Mouse (Mus musculus): Measurements from ENCODE around the gene Dnah8. TPM values are rescaled to one million over a fixed set of nuclear protein-coding genes. Genes with fewer than 3 reads are reported as not detected.

Dnah8 gene
- polyA plus RNA-seq, 1 experiment from 2014 or later, result 4.1 TPM

DNA sequence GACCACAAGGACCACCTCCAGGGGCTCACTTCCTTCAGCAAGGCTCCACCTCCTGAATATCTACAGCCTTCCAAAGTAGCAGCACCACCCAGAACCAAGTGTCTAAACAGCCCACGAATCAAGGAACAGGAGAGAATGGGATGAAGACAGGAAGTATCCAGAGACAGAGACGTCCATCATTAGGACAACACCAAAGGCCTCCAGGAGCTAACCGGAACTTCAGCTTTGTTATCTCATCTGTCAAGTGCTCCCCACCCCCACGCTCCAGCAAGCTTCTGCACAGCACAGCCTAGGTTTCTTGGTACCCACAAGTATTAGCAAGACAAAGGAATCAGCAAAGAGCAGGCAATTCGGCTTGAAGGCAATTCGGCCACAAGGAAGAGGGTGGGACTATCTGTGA is 254.5 kb downstream of the Dnah8 start:
- ATAC-seq (ENCODE audit: low read depth) (no peak), DNase-seq (ENCODE audit: low spot score) (no peak)
- Histone ChIP-seq H3K36me3 (ENCODE audit: control insufficient read depth, insufficient read depth, low read length) (no peaks in the 10 kb centered on the region), H3K9ac (ENCODE audit: low read depth, low read length) (no peak overlapping the region), H3K4me1 (ENCODE audit: control insufficient read depth, insufficient read depth, low read length) (no peaks in the 10 kb centered on the region), H3K4me3 (ENCODE audit: low read depth, low read length) (no peak overlapping the region), H3K27me3 (replicated peaks; ENCODE audit: control insufficient read depth, insufficient read depth, low read length) (no peaks in the 10 kb centered on the region; the same call in 1 of the 2 replicates), H3K4me2 (ENCODE audit: low read depth, low read length) (no peak overlapping the region), H3K27ac (replicated peaks; ENCODE audit: low read depth, low read length) (no peak overlapping the region), H3K9me3 (ENCODE audit: control insufficient read depth, low read length) (0 out of 2 replicates have a peak, but pooled peaks cover 4% of the 10 kb centered on the region)
- 45% methylated on average over 6 of the region's 6 CpGs for WGBS

DNA sequence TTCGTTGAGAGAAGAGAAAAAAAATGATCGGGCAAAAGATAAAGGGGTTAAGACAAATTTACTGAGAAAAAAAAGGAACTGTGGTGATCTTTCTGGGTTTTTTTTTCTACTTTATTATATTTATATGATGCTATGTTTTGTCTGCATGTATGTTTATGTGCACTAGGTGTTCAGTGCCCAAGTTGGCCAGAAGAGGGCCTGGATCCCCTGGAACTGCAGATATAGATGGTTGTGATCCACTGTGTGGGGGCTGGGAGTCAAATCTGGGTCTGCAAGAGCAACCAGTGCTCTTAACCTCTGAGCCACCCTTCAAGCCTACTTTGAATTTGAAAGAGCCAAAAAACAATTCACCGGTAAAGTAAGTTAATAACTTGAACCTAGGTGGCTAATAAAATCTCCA is 256.2 kb downstream of the Dnah8 start:
- Histone ChIP-seq H3K27ac (replicated peaks; ENCODE audit: low read depth, low read length) (no peak overlapping the region), H3K27me3 (replicated peaks; ENCODE audit: control insufficient read depth, insufficient read depth, low read length) (no peaks in the 10 kb centered on the region; the same call in 1 of the 2 replicates), H3K4me2 (ENCODE audit: low read depth, low read length) (no peak overlapping the region), H3K9ac (ENCODE audit: low read depth, low read length) (no peak overlapping the region), H3K4me3 (ENCODE audit: low read depth, low read length) (no peak overlapping the region), H3K9me3 (ENCODE audit: control insufficient read depth, low read length) (no peaks in the 10 kb centered on the region), H3K36me3 (ENCODE audit: control insufficient read depth, insufficient read depth, low read length) (no peaks in the 10 kb centered on the region), H3K4me1 (ENCODE audit: control insufficient read depth, insufficient read depth, low read length) (no peaks in the 10 kb centered on the region)
- no peak for ATAC-seq (ENCODE audit: low read depth)
- DNase-seq (ENCODE audit: low spot score), result no peak
- WGBS, result 86% methylated on average over 3 of the region's 3 CpGs

DNA sequence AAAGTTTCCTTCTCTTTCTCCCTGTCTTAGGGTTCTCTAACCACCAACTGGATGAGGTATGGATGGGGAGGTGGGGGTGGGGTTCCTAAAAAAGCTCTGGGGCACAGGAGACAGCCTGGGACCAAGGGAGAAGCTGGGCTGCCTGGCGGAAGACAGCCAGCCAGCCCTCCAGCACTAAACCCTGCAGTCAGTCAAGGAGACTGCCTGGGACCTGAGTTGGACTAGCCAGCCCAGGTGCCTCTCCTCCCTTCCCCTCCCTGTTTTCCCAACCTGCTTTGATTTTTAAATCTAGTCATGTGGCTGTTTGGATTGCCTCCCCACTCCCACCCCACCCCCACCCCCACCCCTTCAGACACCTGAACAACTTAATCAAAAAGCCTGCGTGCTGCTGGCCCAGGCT is 256.8 kb downstream of the Dnah8 start:
- H3K36me3 ChIP-seq (ENCODE audit: control insufficient read depth, insufficient read depth, low read length), result no peaks in the 10 kb centered on the region
- no peaks in the 10 kb centered on the region; the same call in 1 of the 2 replicates for H3K27me3 ChIP-seq (replicated peaks; ENCODE audit: control insufficient read depth, insufficient read depth, low read length)
- no peak overlapping the region for H3K27ac ChIP-seq (replicated peaks; ENCODE audit: low read depth, low read length)

DNA sequence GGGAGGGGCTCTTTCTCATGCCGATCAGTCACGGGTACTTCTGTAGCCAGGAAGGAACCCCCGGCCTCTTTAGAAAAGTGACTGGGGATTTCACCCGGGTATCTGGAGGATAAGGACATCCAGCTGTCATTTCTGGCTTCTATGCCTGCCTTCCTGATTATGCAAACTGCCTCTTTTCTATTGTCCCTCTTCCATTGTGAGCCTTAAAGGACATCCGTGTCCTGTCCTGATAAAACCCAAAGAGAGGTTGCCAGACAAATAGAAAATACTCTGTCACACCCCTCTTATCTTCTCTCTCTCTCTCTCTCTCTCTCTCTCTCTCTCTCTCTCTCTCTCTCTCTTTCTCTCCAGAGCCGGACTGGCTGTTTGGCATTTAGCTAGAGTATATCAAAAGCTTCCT is 258.1 kb downstream of the Dnah8 start:
- Histone ChIP-seq H3K27me3 (replicated peaks; ENCODE audit: control insufficient read depth, insufficient read depth, low read length) (no peaks in the 10 kb centered on the region; the same call in 1 of the 2 replicates), H3K4me2 (ENCODE audit: low read depth, low read length) (no peak overlapping the region), H3K36me3 (ENCODE audit: control insufficient read depth, insufficient read depth, low read length) (no peaks in the 10 kb centered on the region), H3K9ac (ENCODE audit: low read depth, low read length) (no peak overlapping the region), H3K9me3 (ENCODE audit: control insufficient read depth, low read length) (no peaks in the 10 kb centered on the region), H3K27ac (replicated peaks; ENCODE audit: low read depth, low read length) (no peak overlapping the region), H3K4me1 (ENCODE audit: control insufficient read depth, insufficient read depth, low read length) (no peaks in the 10 kb centered on the region), H3K4me3 (ENCODE audit: low read depth, low read length) (no peak overlapping the region)
- 6% methylated on average over 6 of the region's 6 CpGs for WGBS
- DNase-seq (ENCODE audit: low spot score), result no peak
- no peak for ATAC-seq (ENCODE audit: low read depth)

More for the DNA sequence above, 256.8 kb downstream of the Dnah8 start:
- H3K4me3 ChIP-seq (ENCODE audit: low read depth, low read length), result no peak overlapping the region
- H3K9ac ChIP-seq (ENCODE audit: low read depth, low read length), result no peak overlapping the region
- no peaks in the 10 kb centered on the region for H3K4me1 ChIP-seq (ENCODE audit: control insufficient read depth, insufficient read depth, low read length)
- no peak overlapping the region for H3K4me2 ChIP-seq (ENCODE audit: low read depth, low read length)
- DNase-seq (ENCODE audit: low spot score) (no peak), ATAC-seq (ENCODE audit: low read depth) (no peak)
- 48% methylated on average over 2 of the region's 2 CpGs for WGBS
- no peaks in the 10 kb centered on the region for H3K9me3 ChIP-seq (ENCODE audit: control insufficient read depth, low read length)

DNA sequence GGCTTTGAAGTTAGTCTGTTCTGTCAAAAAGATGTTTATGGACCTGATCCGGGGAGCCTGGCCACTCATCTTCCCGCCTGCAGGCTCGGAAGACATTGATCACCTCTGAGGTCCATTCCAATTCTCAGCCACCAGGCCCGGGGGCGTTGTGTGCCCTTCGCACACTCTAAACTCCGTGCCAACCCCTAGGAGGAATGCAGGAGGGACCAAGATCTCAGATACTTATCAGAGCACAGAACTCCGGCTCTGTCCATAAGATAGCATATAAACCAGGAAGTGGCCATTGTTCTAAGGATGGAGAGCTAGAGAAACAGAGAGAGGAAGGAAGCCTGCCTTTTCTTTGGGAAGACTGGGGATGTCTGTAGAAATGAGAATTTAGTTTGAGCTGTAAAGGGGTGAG is 259.4 kb downstream of the Dnah8 start:
- no peak overlapping the region for H3K27ac ChIP-seq (replicated peaks; ENCODE audit: low read depth, low read length)

DNA sequence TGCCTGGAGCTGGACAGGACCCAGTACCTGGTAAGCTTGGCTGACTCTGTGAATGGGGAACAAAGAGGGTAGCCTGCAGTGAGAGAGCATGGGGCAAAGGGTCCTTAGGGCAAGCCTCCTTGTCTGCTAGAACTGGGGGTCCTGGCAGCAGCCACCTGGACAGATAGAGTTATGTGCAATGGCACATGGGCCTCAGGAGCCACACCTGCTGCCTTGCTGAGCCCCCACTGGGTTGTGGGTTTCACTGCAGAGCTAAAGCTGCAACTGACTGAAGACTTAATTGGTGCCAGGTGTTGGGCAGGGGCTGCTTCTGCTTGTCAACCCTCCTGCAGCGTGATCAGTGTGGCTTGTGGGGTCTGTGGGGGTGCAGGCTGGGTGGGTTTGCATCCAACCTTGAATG is 267.9 kb downstream of the Dnah8 start:
- 10% methylated on average over 1 of the region's 1 CpGs for WGBS
- H3K36me3 ChIP-seq (ENCODE audit: control insufficient read depth, insufficient read depth, low read length), result no peaks in the 10 kb centered on the region
- H3K4me3 ChIP-seq (ENCODE audit: low read depth, low read length), result no peak overlapping the region
- DNase-seq (ENCODE audit: low spot score), result no peak
- no peak overlapping the region for H3K9ac ChIP-seq (ENCODE audit: low read depth, low read length)
- H3K9me3 ChIP-seq (ENCODE audit: control insufficient read depth, low read length), result no peaks in the 10 kb centered on the region
- no peaks in the 10 kb centered on the region for H3K4me1 ChIP-seq (ENCODE audit: control insufficient read depth, insufficient read depth, low read length)
- ATAC-seq (ENCODE audit: low read depth), result no peak
- no peak overlapping the region for H3K4me2 ChIP-seq (ENCODE audit: low read depth, low read length)
- no peak overlapping the region for H3K27ac ChIP-seq (replicated peaks; ENCODE audit: low read depth, low read length)
- H3K27me3 ChIP-seq (replicated peaks; ENCODE audit: control insufficient read depth, insufficient read depth, low read length), result no peaks in the 10 kb centered on the region

More for the DNA sequence above, 259.4 kb downstream of the Dnah8 start:
- Histone ChIP-seq H3K36me3 (ENCODE audit: control insufficient read depth, insufficient read depth, low read length) (no peaks in the 10 kb centered on the region), H3K27me3 (replicated peaks; ENCODE audit: control insufficient read depth, insufficient read depth, low read length) (no peaks in the 10 kb centered on the region; the same call in 1 of the 2 replicates), H3K4me2 (ENCODE audit: low read depth, low read length) (no peak overlapping the region), H3K4me3 (ENCODE audit: low read depth, low read length) (no peak overlapping the region), H3K9ac (ENCODE audit: low read depth, low read length) (no peak overlapping the region), H3K4me1 (ENCODE audit: control insufficient read depth, insufficient read depth, low read length) (no peaks in the 10 kb centered on the region), H3K9me3 (ENCODE audit: control insufficient read depth, low read length) (no peaks in the 10 kb centered on the region)
- WGBS, result 74% methylated on average over 8 of the region's 8 CpGs
- DNase-seq (ENCODE audit: low spot score), result no peak
- ATAC-seq (ENCODE audit: low read depth), result no peak

DNA sequence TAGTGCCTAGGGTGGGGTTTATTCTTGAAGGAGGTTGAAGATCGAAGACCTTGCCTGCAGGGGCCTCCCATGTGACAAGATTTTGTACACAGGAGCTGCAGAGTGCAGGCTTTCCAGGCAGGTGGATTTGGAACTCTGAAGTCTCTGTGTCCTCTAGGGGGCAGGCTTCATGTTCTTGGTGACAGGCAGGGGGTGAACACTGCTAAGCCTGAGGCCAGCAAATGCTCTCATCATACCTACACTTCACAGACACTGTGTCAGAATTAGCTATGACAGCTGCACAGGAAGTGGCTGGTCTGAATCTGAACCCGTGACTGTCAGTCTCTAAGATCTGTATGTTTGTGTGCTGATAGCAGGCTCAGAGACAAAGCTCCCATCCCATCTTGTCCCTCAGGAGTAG is 268.6 kb downstream of the Dnah8 start:
- Histone ChIP-seq H3K36me3 (ENCODE audit: control insufficient read depth, insufficient read depth, low read length) (no peaks in the 10 kb centered on the region), H3K4me2 (ENCODE audit: low read depth, low read length) (no peak overlapping the region), H3K4me3 (ENCODE audit: low read depth, low read length) (no peak overlapping the region), H3K4me1 (ENCODE audit: control insufficient read depth, insufficient read depth, low read length) (no peaks in the 10 kb centered on the region), H3K9ac (ENCODE audit: low read depth, low read length) (no peak overlapping the region), H3K27ac (replicated peaks; ENCODE audit: low read depth, low read length) (no peak overlapping the region), H3K9me3 (ENCODE audit: control insufficient read depth, low read length) (no peaks in the 10 kb centered on the region), H3K27me3 (replicated peaks; ENCODE audit: control insufficient read depth, insufficient read depth, low read length) (no peaks in the 10 kb centered on the region)
- 29% methylated on average over 2 of the region's 2 CpGs for WGBS
- DNase-seq (ENCODE audit: low spot score) (peak; percentile 28), ATAC-seq (ENCODE audit: low read depth) (no peak)

DNA sequence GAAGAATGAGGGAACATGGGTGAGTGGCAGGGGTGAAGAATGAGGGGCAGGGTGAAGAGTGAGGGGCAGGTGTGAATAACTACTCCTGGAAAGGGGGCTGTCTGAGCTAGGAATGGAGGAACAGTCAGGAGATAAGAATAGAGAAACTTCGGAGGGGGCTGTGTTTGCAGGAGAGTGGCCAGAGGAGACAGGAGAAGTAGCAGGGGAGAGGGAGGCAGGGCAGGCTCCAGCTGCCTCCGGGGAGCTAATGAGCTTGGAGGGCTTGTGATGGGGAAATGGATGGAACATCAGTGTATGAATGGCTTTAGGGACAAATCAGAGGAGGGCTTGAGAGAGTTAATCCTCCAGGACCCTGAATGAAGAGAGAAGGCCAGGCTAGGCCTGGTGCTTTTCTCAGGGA is 272.9 kb downstream of the Dnah8 start:
- no peaks in the 10 kb centered on the region for H3K4me1 ChIP-seq (ENCODE audit: control insufficient read depth, insufficient read depth, low read length)
- H3K27me3 ChIP-seq (replicated peaks; ENCODE audit: control insufficient read depth, insufficient read depth, low read length), result peaks cover 20% of the 10 kb centered on the region
- H3K4me3 ChIP-seq (ENCODE audit: low read depth, low read length), result no peak overlapping the region
- no peaks in the 10 kb centered on the region for H3K9me3 ChIP-seq (ENCODE audit: control insufficient read depth, low read length)
- H3K9ac ChIP-seq (ENCODE audit: low read depth, low read length), result no peak overlapping the region
- WGBS, result 20% methylated on average over 2 of the region's 2 CpGs
- H3K4me2 ChIP-seq (ENCODE audit: low read depth, low read length), result no peak overlapping the region
- H3K27ac ChIP-seq (replicated peaks; ENCODE audit: low read depth, low read length), result no peak overlapping the region
- DNase-seq (ENCODE audit: low spot score), result no peak
- no peaks in the 10 kb centered on the region for H3K36me3 ChIP-seq (ENCODE audit: control insufficient read depth, insufficient read depth, low read length)
- no peak for ATAC-seq (ENCODE audit: low read depth)

DNA sequence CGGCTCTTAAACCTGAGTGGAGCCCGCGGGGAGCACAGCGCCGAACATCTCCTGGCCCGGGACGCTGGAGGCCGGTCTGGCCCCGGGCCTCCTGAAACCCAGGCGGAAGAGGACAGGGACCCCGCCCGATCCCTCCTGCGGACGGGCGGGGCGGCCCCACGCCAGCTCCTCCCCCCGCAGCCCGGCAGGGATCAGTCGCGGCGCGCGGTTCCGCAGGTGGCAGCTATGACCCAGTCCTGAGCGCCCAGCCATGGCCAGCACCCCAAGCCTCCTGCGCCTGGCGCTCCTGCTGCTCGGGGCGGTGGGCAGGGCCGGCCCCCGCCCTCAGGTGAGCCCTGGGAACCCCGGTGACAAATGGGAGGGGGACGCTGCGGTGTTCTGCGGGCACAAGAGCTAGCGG is 277.5 kb downstream of the Dnah8 start, which contains the start of gene Glp1r:
Gene Glp1r (plus strand): TSS at position 191 of the 400 bp plus-strand sequence.
- Histone ChIP-seq H3K9me3 (ENCODE audit: control insufficient read depth, low read length) (no peaks in the 10 kb centered on the region), H3K4me3 (ENCODE audit: low read depth, low read length) (peak within 1 kb of the TSS; percentile 47), H3K9ac (ENCODE audit: low read depth, low read length) (peak within 1 kb of the TSS; percentile 58), H3K27me3 (replicated peaks; ENCODE audit: control insufficient read depth, insufficient read depth, low read length) (peaks cover 32% of the 10 kb centered on the region), H3K4me2 (ENCODE audit: low read depth, low read length) (peak within 1 kb of the TSS; percentile 93), H3K4me1 (ENCODE audit: control insufficient read depth, insufficient read depth, low read length) (no peaks in the 10 kb centered on the region), H3K36me3 (ENCODE audit: control insufficient read depth, insufficient read depth, low read length) (no peaks in the 10 kb centered on the region), H3K27ac (replicated peaks; ENCODE audit: low read depth, low read length) (no peak within 1 kb of the TSS)
- WGBS, result 2% methylated on average over 20 of the region's 37 CpGs
- DNase-seq (ENCODE audit: low spot score), result no peak
- ATAC-seq (ENCODE audit: low read depth), result peak; percentile 18; the same call in 1 of the 2 replicates
